Mouse (Mus musculus): ENCODE results near the gene Gm49711.

GRCm38 (mm10) chr16:92051777-92052310 lies 6.3 kb upstream of the Gm49711 start:
- TF ChIP-seq CTCF (IDR thresholded peaks at IDR 0.05; ENCODE audit: low read depth, low read length): no peak
- no peak for TF ChIP-seq POLR2A (IDR thresholded peaks at IDR 0.05; ENCODE audit: insufficient read depth, low read length)
- no peak for TF ChIP-seq EP300 (IDR thresholded peaks at IDR 0.05; ENCODE audit: insufficient read depth, low read depth, low read length)
